Mouse (Mus musculus) kidney, embryonic 16.5 days (tissue): ENCODE data around the gene Drp2. TPM values are rescaled to one million over a fixed set of nuclear protein-coding genes. Genes with fewer than 3 reads are reported as not detected.

Experiments used
- ATAC-seq: fragments of 200-750 bp; cut with Nextera tagmentation; 2 replicates; pipeline ENCODE4 v1.8.0; 2017; ENCODE audit warnings: moderate TSS enrichment; ENCODE audit not compliant: low FRiP score, low TSS enrichment
- H3K27ac ChIP-seq: fragments of 300-500 bp; sonication (generic); 2 replicates; pipeline ENCODE4 v1.5.1; 2014; ENCODE audit warnings: low read length
- H3K27me3 ChIP-seq: fragments of 300-500 bp; sonication (generic); 2 replicates; pipeline ENCODE4 v1.6.1; 2014; ENCODE audit warnings: low read length, control low read depth, mixed read lengths; ENCODE audit not compliant: insufficient read depth
- H3K36me3 ChIP-seq: fragments of 300-500 bp; sonication (generic); 2 replicates; pipeline ENCODE4 v1.6.1; 2014; ENCODE audit warnings: low read length, control low read depth, mixed read lengths; ENCODE audit not compliant: insufficient read depth
- H3K4me1 ChIP-seq: fragments of 300-500 bp; sonication (generic); 2 replicates; pipeline ENCODE4 v1.6.1; 2014; ENCODE audit warnings: low read length, control low read depth, mixed read lengths; ENCODE audit not compliant: insufficient read depth
- H3K4me2 ChIP-seq: fragments of 300-500 bp; sonication (generic); replicated peaks from 2 replicates; pipeline ENCODE4 v1.6.1; 2014; ENCODE audit warnings: low read depth, low read length
- H3K4me3 ChIP-seq: fragments of 300-500 bp; sonication (generic); 2 replicates; pipeline ENCODE4 v1.5.1; 2014; ENCODE audit warnings: mild to moderate bottlenecking, low read length
- H3K9ac ChIP-seq: fragments of 300-500 bp; sonication (generic); replicated peaks from 2 replicates; pipeline ENCODE4 v1.6.1; 2014; ENCODE audit warnings: low read length
- H3K9me3 ChIP-seq: fragments of 300-500 bp; sonication (generic); 2 replicates; pipeline ENCODE4 v1.6.1; 2016; ENCODE audit warnings: low read length, control low read depth
- WGBS: fragments of 180-500 bp; shearing (Covaris S2); extraction: QIAGEN DNeasy Blood & Tissue Kit; methylation state at CpG from one replicate; pipeline ENCODE4 v1.1.7; 2014; 5-methylcytosine and 5-hydroxymethylcytosine counted together
- polyA plus RNA-seq: library from polyadenylated mRNA; unstranded; fragments of >200 nt; fragmentation: Nextera tagmentation; extraction: Ambion mirVana; gene quantifications from 2 replicates; pipeline ENCODE4 v1.2.1, GENCODE M21; 2015

The Drp2 gene
- polyA plus RNA-seq, 1 experiment from 2014 or later: 0.57 TPM

- no peak overlapping the region for H3K9ac ChIP-seq
- no peak overlapping the region for H3K4me2 ChIP-seq
- no peaks in the 10 kb centered on the region; the same call in 1 of the 2 replicates for H3K27me3 ChIP-seq
- H3K4me3 ChIP-seq: no peak overlapping the region
- H3K36me3 ChIP-seq: no peaks in the 10 kb centered on the region
- H3K27ac ChIP-seq: no peak overlapping the region
- H3K4me1 ChIP-seq: no peaks in the 10 kb centered on the region
- WGBS: 78% methylated on average over 8 of the region's 8 CpGs
- H3K9me3 ChIP-seq: no peaks in the 10 kb centered on the region
- ATAC-seq: no peak
Measured at GRCm38 (mm10) chrX:134500651-134501050, 96.3 kb downstream of the Drp2 start.

Other genes starting within 250 kb of the Drp2 start
- gene Xkrx, start 242.5 kb upstream of the Drp2 start, polyA plus RNA-seq: 0.09 and 0.14 TPM in 2 replicates
- 0.09 TPM in 1 of 2 replicates, not detected in the other for gene Arl13a, start 217.1 kb upstream of the Drp2 start, polyA plus RNA-seq
- gene Nox1, start 182.6 kb upstream of the Drp2 start, polyA plus RNA-seq: 0.19 TPM in 1 of 2 replicates, not detected in the other
- 20.8 and 22.2 TPM in 2 replicates for gene Trmt2b, start 127.6 kb upstream of the Drp2 start, polyA plus RNA-seq
- 12.0 and 13.6 TPM in 2 replicates for gene Tmem35a, start 109.3 kb upstream of the Drp2 start, polyA plus RNA-seq
- gene Cenpi, start 96.5 kb upstream of the Drp2 start, polyA plus RNA-seq: 24.4 and 30.9 TPM in 2 replicates
- gene Taf7l, start 71.9 kb downstream of the Drp2 start, polyA plus RNA-seq: 0.07 and 0.10 TPM in 2 replicates
- gene Timm8a1, start 137.3 kb downstream of the Drp2 start, polyA plus RNA-seq: 83.4 and 95.3 TPM in 2 replicates
- 0.94 and 1.0 TPM in 2 replicates for gene Btk, start 179.0 kb downstream of the Drp2 start, polyA plus RNA-seq
- 332 and 341 TPM in 2 replicates for gene Rpl36a, start 181.1 kb downstream of the Drp2 start, polyA plus RNA-seq
- 5.2 and 7.0 TPM in 2 replicates for gene Gla, start 196.6 kb downstream of the Drp2 start, polyA plus RNA-seq
- 168 and 172 TPM in 2 replicates for gene Hnrnph2, start 196.6 kb downstream of the Drp2 start, polyA plus RNA-seq